Mouse (Mus musculus) testis, adult 2 months (tissue): Measurements from ENCODE around the gene Eepd1.

Experiments
- CTCF ChIP-seq: fragments of 200-500 bp; IDR thresholded peaks from 2 replicates; pipeline ENCODE4 v1.5.1; 2012; ENCODE audit warnings: low read depth, mild to moderate bottlenecking, inconsistent platforms, low read length, moderate library complexity; ENCODE audit not compliant: control insufficient read depth, insufficient read depth, insufficient replicate concordance
- POLR2A ChIP-seq: fragments of 200-500 bp; IDR thresholded peaks from 2 replicates; pipeline ENCODE4 v1.6.1; 2012; ENCODE audit warnings: low read depth, mild to moderate bottlenecking, inconsistent platforms, low read length, moderate library complexity; ENCODE audit not compliant: control insufficient read depth

DNA sequence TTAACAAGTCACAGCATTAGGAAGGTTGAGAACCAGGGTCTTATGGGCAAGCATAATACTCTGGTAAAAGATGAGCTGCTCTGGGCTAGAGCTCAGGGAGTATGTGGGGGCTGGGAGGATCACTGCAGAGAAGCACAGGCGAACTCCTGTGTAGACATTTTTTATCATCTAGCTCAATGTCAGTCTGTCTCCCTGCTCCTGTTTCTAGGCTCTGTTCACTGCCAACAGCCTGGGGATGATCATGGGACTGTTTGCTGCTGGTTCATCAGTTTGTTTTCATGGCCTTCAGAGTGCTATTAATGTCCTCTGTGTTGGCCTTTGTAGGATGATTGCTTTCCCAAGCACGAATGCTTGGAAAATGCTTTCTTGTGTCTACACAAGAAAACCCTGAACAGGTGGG, 18.7 kb downstream of the Eepd1 start:
- TF ChIP-seq CTCF (no peak), POLR2A (no peak)
